Mouse (Mus musculus): ENCODE results near the gene Pkn1. TPM values are rescaled to one million over a fixed set of nuclear protein-coding genes. Genes with fewer than 3 reads are reported as not detected.

Pkn1 gene
- polyA plus RNA-seq, 1 experiment from 2014 or later: 31.8 TPM

DNA sequence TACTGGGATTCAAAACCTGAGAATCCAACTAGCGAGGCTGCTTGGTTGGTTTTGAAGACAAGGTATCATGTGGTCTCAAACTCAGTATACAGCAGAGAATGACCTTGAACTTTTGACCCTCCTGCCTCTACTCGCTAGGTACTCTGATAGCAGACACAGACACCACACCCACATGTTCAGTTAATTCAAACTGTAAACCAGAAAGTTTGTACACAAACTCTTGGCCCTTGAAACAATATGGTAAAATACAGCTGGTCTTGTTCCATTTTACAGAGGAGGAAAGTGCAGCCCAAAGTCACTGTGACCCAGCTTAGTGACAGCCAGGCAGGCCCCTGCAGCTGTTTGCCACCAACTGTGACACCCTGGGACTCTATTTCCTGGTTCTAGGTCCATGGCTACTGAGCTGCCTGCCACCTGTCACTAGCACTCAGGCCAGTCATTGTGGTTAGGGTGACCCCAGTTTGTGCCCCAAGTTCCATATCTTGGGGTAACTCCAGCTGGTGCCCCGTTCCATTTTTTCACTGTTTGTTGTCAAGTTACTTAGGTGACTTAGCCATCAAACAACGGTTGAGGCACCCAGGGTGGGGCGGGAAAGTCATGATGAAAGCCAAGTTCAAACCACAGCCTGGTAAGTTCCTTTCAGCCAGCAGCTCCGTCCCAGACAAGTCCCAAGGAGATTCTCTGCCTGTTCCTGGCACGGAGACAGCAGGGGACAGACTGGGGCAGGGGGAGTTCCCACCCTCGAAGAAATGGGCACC is 40.9 kb upstream of the Pkn1 start:
- peak overlapping the region; percentile 75 for H3K4me2 ChIP-seq (ENCODE audit: low read depth, low read length)
- H3K9ac ChIP-seq (ENCODE audit: low read length): peak overlapping the region; percentile 77
- WGBS: 29% methylated on average over 8 of the region's 8 CpGs
- H3K9me3 ChIP-seq (ENCODE audit: control insufficient read depth, low read length): no peaks in the 10 kb centered on the region
- no peaks in the 10 kb centered on the region for H3K36me3 ChIP-seq (ENCODE audit: control insufficient read depth, insufficient read depth, low read length)
- peaks cover 31% of the 10 kb centered on the region for H3K4me1 ChIP-seq (replicated peaks; ENCODE audit: control insufficient read depth, insufficient read depth, low read length)
- peak overlapping the region; percentile 66 for H3K4me3 ChIP-seq (ENCODE audit: low read length)
- no peak for ATAC-seq (ENCODE audit: low read depth)
- H3K27ac ChIP-seq (ENCODE audit: low read length): peak overlapping the region; percentile 94
- no peaks in the 10 kb centered on the region for H3K27me3 ChIP-seq (ENCODE audit: control insufficient read depth, insufficient read depth, low read depth, low read length)

DNA sequence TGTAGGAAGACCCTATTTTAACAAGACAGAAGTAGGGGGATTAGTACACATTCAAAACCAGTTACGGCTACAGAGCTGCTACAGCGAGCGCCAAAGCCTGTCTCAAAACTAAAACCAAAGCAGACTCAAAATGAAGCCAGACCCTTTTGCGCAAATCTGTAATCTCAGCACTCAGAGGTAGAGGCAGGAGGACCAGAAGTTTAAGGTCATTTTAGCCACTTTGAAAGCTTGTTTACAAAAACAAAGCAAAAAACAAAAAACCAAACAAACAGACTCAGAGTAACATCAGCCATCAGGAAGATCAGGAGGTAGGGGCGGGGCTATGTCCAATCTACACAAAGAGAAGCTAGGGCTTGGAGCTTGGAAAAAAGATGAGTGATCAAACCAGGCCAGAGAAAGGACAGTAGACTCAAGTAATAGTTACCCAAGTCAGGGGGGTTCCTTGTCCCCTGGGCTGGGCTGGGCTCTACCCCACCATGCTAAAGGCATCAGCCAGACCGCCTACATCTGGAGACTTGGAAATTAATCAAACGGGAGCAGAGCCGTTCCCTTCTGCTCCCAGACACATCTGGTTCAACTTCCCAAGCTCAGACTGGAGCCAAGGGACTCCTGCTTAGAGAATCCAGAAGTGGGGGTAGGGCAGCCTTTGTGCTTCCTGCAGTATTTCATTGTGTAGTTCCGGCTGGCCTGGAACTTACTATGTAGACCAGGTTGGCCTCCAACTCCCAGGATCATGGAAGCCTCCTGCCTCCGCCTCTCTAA is 40.2 kb upstream of the Pkn1 start:
- Histone ChIP-seq H3K9me3 (ENCODE audit: control insufficient read depth, low read length) (no peaks in the 10 kb centered on the region), H3K4me3 (ENCODE audit: low read length) (peak overlapping the region; percentile 66), H3K4me1 (replicated peaks; ENCODE audit: control insufficient read depth, insufficient read depth, low read length) (peaks cover 31% of the 10 kb centered on the region), H3K27me3 (ENCODE audit: control insufficient read depth, insufficient read depth, low read depth, low read length) (no peaks in the 10 kb centered on the region), H3K4me2 (ENCODE audit: low read depth, low read length) (peak overlapping the region; percentile 75), H3K9ac (ENCODE audit: low read length) (peak overlapping the region; percentile 37; the same call in 1 of the 2 replicates), H3K27ac (ENCODE audit: low read length) (peak overlapping the region; percentile 94), H3K36me3 (ENCODE audit: control insufficient read depth, insufficient read depth, low read length) (no peaks in the 10 kb centered on the region)
- peak; percentile 47 for ATAC-seq (ENCODE audit: low read depth)
- WGBS: 64% methylated on average over 10 of the region's 10 CpGs

- no peaks in the 10 kb centered on the region for H3K9me3 ChIP-seq (ENCODE audit: control insufficient read depth, low read length)
- WGBS: 59% methylated on average over 4 of the region's 4 CpGs
- 0 out of 2 replicates have a peak, but pooled peaks cover 1% of the 10 kb centered on the region for H3K36me3 ChIP-seq (ENCODE audit: control insufficient read depth, insufficient read depth, low read length)
- peak overlapping the region; percentile 45; the same call in 1 of the 2 replicates for H3K9ac ChIP-seq (ENCODE audit: low read length)
- peak overlapping the region; percentile 66 for H3K4me3 ChIP-seq (ENCODE audit: low read length)
- H3K4me1 ChIP-seq (replicated peaks; ENCODE audit: control insufficient read depth, insufficient read depth, low read length): peaks cover 31% of the 10 kb centered on the region
- H3K27me3 ChIP-seq (ENCODE audit: control insufficient read depth, insufficient read depth, low read depth, low read length): no peaks in the 10 kb centered on the region
- peak; percentile 18; the same call in 1 of the 2 replicates for ATAC-seq (ENCODE audit: low read depth)
- H3K4me2 ChIP-seq (ENCODE audit: low read depth, low read length): peak overlapping the region; percentile 75
- H3K27ac ChIP-seq (ENCODE audit: low read length): peak overlapping the region; percentile 94
These were observed 39.0 kb upstream of the Pkn1 start for GRCm38 (mm10) chr8:83737852-83738562.

GRCm38 (mm10) chr8:83737346-83737745 is 38.4 kb upstream of the Pkn1 start:
- Histone ChIP-seq H3K9me3 (ENCODE audit: control insufficient read depth, low read length) (no peaks in the 10 kb centered on the region), H3K4me3 (ENCODE audit: low read length) (peak overlapping the region; percentile 13; the same call in 1 of the 2 replicates), H3K9ac (ENCODE audit: low read length) (peak overlapping the region; percentile 45; the same call in 1 of the 2 replicates), H3K36me3 (ENCODE audit: control insufficient read depth, insufficient read depth, low read length) (0 out of 2 replicates have a peak, but pooled peaks cover 3% of the 10 kb centered on the region), H3K27me3 (ENCODE audit: control insufficient read depth, insufficient read depth, low read depth, low read length) (no peaks in the 10 kb centered on the region), H3K4me1 (replicated peaks; ENCODE audit: control insufficient read depth, insufficient read depth, low read length) (peaks cover 31% of the 10 kb centered on the region), H3K27ac (ENCODE audit: low read length) (peak overlapping the region; percentile 60), H3K4me2 (ENCODE audit: low read depth, low read length) (peak overlapping the region; percentile 75)
- 82% methylated on average over 4 of the region's 4 CpGs for WGBS
- no peak for ATAC-seq (ENCODE audit: low read depth)

GRCm38 (mm10) chr8:83736681-83737080 is 37.7 kb upstream of the Pkn1 start:
- Histone ChIP-seq H3K27ac (ENCODE audit: low read length) (no peak overlapping the region), H3K4me1 (replicated peaks; ENCODE audit: control insufficient read depth, insufficient read depth, low read length) (peaks cover 25% of the 10 kb centered on the region), H3K4me3 (ENCODE audit: low read length) (no peak overlapping the region), H3K9me3 (ENCODE audit: control insufficient read depth, low read length) (no peaks in the 10 kb centered on the region), H3K27me3 (ENCODE audit: control insufficient read depth, insufficient read depth, low read depth, low read length) (no peaks in the 10 kb centered on the region), H3K4me2 (ENCODE audit: low read depth, low read length) (no peak overlapping the region), H3K9ac (ENCODE audit: low read length) (no peak overlapping the region), H3K36me3 (ENCODE audit: control insufficient read depth, insufficient read depth, low read length) (0 out of 2 replicates have a peak, but pooled peaks cover 3% of the 10 kb centered on the region)
- ATAC-seq (ENCODE audit: low read depth): no peak
- 77% methylated on average over 4 of the region's 4 CpGs for WGBS

GRCm38 (mm10) chr8:83732919-83733318 is 33.9 kb upstream of the Pkn1 start:
- no peak overlapping the region for H3K9ac ChIP-seq (ENCODE audit: low read length)
- 66% methylated on average over 6 of the region's 6 CpGs for WGBS
- H3K9me3 ChIP-seq (ENCODE audit: control insufficient read depth, low read length): no peaks in the 10 kb centered on the region
- H3K27me3 ChIP-seq (ENCODE audit: control insufficient read depth, insufficient read depth, low read depth, low read length): no peaks in the 10 kb centered on the region
- no peak for ATAC-seq (ENCODE audit: low read depth)
- H3K4me1 ChIP-seq (replicated peaks; ENCODE audit: control insufficient read depth, insufficient read depth, low read length): peaks cover 5% of the 10 kb centered on the region
- no peak overlapping the region for H3K4me3 ChIP-seq (ENCODE audit: low read length)
- no peak overlapping the region for H3K27ac ChIP-seq (ENCODE audit: low read length)
- H3K36me3 ChIP-seq (ENCODE audit: control insufficient read depth, insufficient read depth, low read length): peaks cover 10% of the 10 kb centered on the region
- H3K4me2 ChIP-seq (ENCODE audit: low read depth, low read length): no peak overlapping the region

DNA sequence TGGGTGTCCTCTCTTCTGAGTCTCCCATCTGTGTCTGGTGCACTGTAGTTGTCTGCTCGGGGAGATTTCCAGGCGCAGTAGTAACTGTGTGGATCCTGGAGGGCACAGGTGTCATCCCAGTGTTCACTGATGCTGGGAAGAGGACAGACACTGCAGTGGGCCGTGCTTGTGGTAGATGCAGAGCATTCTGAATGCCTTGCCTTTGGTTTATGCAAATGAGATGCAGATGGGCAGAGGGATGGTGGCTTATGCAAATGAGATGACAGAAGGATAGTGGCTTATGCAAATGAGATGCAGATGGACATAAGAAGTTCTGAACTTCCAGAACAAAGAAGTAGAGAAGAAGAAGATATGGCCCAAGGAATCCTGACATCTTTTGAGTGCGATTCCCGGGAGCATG is 32.9 kb upstream of the Pkn1 start:
- H3K9me3 ChIP-seq (ENCODE audit: control insufficient read depth, low read length): no peaks in the 10 kb centered on the region
- no peak overlapping the region for H3K27ac ChIP-seq (ENCODE audit: low read length)
- H3K36me3 ChIP-seq (ENCODE audit: control insufficient read depth, insufficient read depth, low read length): peaks cover 11% of the 10 kb centered on the region
- H3K27me3 ChIP-seq (ENCODE audit: control insufficient read depth, insufficient read depth, low read depth, low read length): no peaks in the 10 kb centered on the region
- 73% methylated on average over 5 of the region's 5 CpGs for WGBS
- H3K9ac ChIP-seq (ENCODE audit: low read length): no peak overlapping the region
- ATAC-seq (ENCODE audit: low read depth): no peak
- H3K4me1 ChIP-seq (replicated peaks; ENCODE audit: control insufficient read depth, insufficient read depth, low read length): no peaks in the 10 kb centered on the region
- H3K4me3 ChIP-seq (ENCODE audit: low read length): no peak overlapping the region
- H3K4me2 ChIP-seq (ENCODE audit: low read depth, low read length): no peak overlapping the region

DNA sequence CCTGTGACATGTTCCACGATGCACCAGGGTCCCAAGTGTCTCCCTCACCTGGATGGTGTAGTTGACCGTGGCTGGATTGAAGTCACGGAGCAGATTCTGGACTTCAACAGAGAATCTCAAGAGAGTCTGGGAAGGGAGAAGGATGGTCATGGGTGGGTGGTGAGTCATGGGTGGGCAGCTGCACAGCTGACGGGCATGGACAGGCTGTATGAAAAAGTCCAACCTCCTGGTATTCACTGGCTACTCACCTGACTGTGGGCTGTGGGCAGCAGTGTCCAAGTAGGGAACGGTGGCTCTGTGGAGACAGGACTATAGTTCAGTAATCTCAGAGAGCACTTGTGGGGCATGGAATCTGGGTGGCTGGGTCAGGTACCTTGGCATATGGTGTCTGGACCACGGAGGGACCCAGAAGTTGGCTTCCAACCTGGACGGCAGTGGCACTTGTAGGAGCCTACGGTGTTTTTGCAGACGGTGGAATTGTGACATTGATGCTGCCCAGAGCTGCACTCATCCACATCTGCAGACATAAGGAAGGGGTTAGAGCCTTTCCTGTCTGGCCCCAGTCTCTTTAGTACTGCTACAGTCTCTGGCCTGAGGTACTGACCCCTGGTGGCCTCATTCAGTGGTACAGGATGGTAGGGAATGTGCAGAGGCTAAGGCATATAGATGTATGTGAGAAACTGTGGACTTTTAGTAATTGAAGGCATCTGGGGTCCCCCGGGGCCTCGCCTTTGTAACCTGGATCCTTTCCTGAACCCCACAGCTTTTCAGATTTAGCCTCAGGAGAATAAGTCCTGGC is 30.2 kb upstream of the Pkn1 start:
- Histone ChIP-seq H3K9ac (ENCODE audit: low read length) (no peak overlapping the region), H3K27me3 (ENCODE audit: control insufficient read depth, insufficient read depth, low read depth, low read length) (no peaks in the 10 kb centered on the region), H3K4me2 (ENCODE audit: low read depth, low read length) (no peak overlapping the region), H3K9me3 (ENCODE audit: control insufficient read depth, low read length) (no peaks in the 10 kb centered on the region), H3K4me3 (ENCODE audit: low read length) (no peak overlapping the region), H3K4me1 (replicated peaks; ENCODE audit: control insufficient read depth, insufficient read depth, low read length) (no peaks in the 10 kb centered on the region), H3K27ac (ENCODE audit: low read length) (no peak overlapping the region), H3K36me3 (ENCODE audit: control insufficient read depth, insufficient read depth, low read length) (peaks cover 26% of the 10 kb centered on the region)
- no peak for ATAC-seq (ENCODE audit: low read depth)
- WGBS: 82% methylated on average over 11 of the region's 11 CpGs

Data from lung, embryonic 16.5 days (tissue).